Mouse (Mus musculus) brain, embryonic 14.5 days (tissue): ENCODE results near the gene Akt2.

Source experiments
- CTCF ChIP-seq: fragments of 200-500 bp; IDR thresholded peaks from 2 replicates; pipeline ENCODE4 v1.5.1; 2012; ENCODE audit warnings: inconsistent platforms, mild to moderate bottlenecking, moderate library complexity, borderline replicate concordance; ENCODE audit not compliant: insufficient read depth, insufficient read length; ENCODE audit errors: extremely low read depth
- POLR2A ChIP-seq: fragments of 200-500 bp; IDR thresholded peaks from 2 replicates; pipeline ENCODE4 v1.6.1; 2012; ENCODE audit warnings: mild to moderate bottlenecking, inconsistent platforms, borderline replicate concordance; ENCODE audit not compliant: poor library complexity, insufficient read depth, insufficient read length, severe bottlenecking; ENCODE audit errors: extremely low read depth

GRCm38 (mm10) chr7:27577589-27577988 lies 13.8 kb upstream of the Akt2 start:
- TF ChIP-seq CTCF, result no peak
- TF ChIP-seq POLR2A, result no peak
